Mouse (Mus musculus) E14TG2a.4 (cell line): ENCODE results near the gene Ralgapa2.

ENCODE experiments used
- CTCF ChIP-seq: conservative IDR thresholded peaks from 2 replicates; pipeline ENCODE4 v1.5.1; 2014; ENCODE audit warnings: low read length
- POU5F1 ChIP-seq: IDR thresholded peaks from 2 replicates; pipeline ENCODE4 v1.6.1; 2014; ENCODE audit warnings: low read length, borderline replicate concordance

DNA sequence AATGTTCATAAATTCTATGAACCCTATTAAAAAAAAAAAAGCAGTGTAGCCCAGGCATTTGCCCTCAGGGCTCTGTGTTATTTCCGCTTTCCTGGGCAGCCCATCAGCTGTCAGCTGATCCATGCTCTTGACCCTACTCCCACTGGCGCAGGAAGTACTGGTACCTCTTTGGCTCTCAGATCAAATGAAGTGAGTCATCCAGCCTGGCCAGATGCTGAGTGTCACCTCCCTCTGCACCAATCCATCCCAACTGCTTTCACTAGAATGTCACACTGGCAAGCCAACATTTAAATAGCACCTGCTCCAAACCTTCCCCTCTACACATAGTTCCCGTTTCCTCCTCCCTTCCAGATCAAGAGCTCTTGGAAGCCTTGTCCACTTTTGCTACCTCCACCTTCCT, 84.8 kb downstream of the Ralgapa2 start:
- TF ChIP-seq CTCF (no peak), POU5F1 (no peak)
